Mouse (Mus musculus): ENCODE measurements around the gene Gli1. TPM values are rescaled to one million over a fixed set of nuclear protein-coding genes. Genes with fewer than 3 reads are reported as not detected.
A peak's percentile ranks its signal among the peaks of the same experiment; 100 is the strongest.

Gli1 gene
- polyA plus RNA-seq, 1 experiment from 2014 or later: 10.2 TPM

DNA sequence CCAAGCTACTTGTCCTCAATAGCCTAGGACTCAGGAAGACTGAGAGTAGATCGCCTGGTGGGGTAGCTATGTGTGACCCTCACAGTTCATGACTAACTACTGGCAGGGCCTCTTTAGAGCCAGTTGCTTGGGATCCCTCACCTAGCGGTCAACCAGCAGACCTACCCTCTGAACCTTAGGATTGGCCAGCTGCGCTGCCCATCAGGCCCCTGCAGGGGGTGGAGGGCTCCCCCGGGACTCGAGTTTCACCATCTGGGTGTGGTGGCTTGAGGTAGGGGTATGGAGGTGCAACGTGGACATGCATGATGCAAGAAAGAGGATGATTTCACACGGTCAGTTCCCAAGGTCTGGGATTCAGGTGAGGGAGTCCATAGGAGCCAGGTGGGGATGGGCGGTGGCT lies 9.9 kb upstream of the Gli1 start:
- Histone ChIP-seq H3K4me3 (ENCODE audit: low read depth, low read length) (no peak overlapping the region), H3K4me2 (ENCODE audit: low read depth, low read length) (no peak overlapping the region), H3K27ac (replicated peaks; ENCODE audit: low read depth, low read length) (no peak overlapping the region), H3K4me1 (ENCODE audit: control insufficient read depth, insufficient read depth, low read length) (peaks cover 6% of the 10 kb centered on the region; the same call in 1 of the 2 replicates), H3K9me3 (ENCODE audit: control insufficient read depth, low read length) (no peaks in the 10 kb centered on the region), H3K27me3 (replicated peaks; ENCODE audit: control insufficient read depth, insufficient read depth, low read length) (no peaks in the 10 kb centered on the region), H3K9ac (ENCODE audit: low read depth, low read length) (no peak overlapping the region), H3K36me3 (ENCODE audit: control insufficient read depth, insufficient read depth, low read length) (no peaks in the 10 kb centered on the region)
- DNase-seq (ENCODE audit: low spot score): no peak
- no peak for ATAC-seq (ENCODE audit: low read depth)
- WGBS: 67% methylated on average over 8 of the region's 8 CpGs

DNA sequence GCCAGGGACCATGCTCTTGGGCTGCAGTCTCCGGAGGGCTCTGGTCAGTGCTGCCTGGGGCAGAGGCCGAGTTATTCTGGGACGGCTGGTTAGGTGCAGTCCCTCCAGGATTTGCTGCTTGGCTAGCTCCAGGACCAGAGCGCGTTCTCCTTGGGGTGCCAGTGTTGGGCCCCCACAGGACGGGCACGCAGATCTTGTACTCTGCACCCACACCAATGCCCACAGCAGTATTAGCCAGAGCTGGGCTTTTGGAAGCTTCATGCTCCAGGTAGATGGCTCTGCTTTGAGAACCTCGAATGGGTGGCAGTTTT lies 9.5 kb upstream of the Gli1 start:
- WGBS: 87% methylated on average over 8 of the region's 8 CpGs
- peaks cover 6% of the 10 kb centered on the region; the same call in 1 of the 2 replicates for H3K4me1 ChIP-seq (ENCODE audit: control insufficient read depth, insufficient read depth, low read length)
- DNase-seq (ENCODE audit: low spot score): no peak
- no peaks in the 10 kb centered on the region for H3K9me3 ChIP-seq (ENCODE audit: control insufficient read depth, low read length)
- H3K9ac ChIP-seq (ENCODE audit: low read depth, low read length): peak overlapping the region; percentile 55
- H3K27ac ChIP-seq (replicated peaks; ENCODE audit: low read depth, low read length): no peak overlapping the region
- H3K27me3 ChIP-seq (replicated peaks; ENCODE audit: control insufficient read depth, insufficient read depth, low read length): no peaks in the 10 kb centered on the region
- H3K4me2 ChIP-seq (ENCODE audit: low read depth, low read length): peak overlapping the region; percentile 55; the same call in 1 of the 2 replicates
- peak overlapping the region; percentile 31; the same call in 1 of the 2 replicates for H3K4me3 ChIP-seq (ENCODE audit: low read depth, low read length)
- no peaks in the 10 kb centered on the region for H3K36me3 ChIP-seq (ENCODE audit: control insufficient read depth, insufficient read depth, low read length)
- ATAC-seq (ENCODE audit: low read depth): no peak

DNA sequence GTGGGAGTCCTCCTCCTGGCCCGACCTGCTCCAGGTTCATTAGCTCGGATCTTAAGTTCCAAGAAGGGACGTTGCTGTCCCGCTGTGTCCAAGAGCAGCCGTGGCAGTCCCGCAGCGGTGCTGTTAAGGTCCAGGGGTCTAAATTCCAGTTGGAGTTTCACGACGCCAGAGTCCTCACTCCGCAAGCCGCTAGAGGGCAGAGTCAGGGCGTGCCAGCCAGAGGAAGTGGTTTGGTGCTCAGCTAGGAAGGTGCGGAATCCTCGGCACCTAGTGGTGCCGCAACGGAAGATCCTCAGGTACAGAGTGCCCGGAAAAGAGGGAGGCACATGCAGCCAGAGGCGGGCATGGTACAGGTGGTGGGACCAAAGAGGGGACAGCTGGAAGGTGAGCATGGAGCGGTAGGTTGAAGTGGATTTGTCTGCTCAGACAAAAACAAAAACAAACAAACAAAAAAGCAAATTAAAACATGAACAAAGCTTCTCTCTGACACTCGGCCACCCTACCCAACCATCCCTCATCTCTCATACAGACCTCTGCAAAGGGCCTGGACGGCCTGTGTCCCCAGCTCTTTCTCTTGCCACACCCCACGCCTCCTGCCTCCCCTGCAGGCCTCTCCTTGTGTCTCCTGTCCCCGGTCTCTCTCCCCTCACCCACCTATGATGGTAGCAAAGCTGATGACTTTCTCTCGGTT lies 9.0 kb upstream of the Gli1 start:
- Histone ChIP-seq H3K27me3 (replicated peaks; ENCODE audit: control insufficient read depth, insufficient read depth, low read length) (no peaks in the 10 kb centered on the region), H3K9me3 (ENCODE audit: control insufficient read depth, low read length) (no peaks in the 10 kb centered on the region), H3K36me3 (ENCODE audit: control insufficient read depth, insufficient read depth, low read length) (no peaks in the 10 kb centered on the region), H3K4me2 (ENCODE audit: low read depth, low read length) (peak overlapping the region; percentile 55), H3K4me3 (ENCODE audit: low read depth, low read length) (peak overlapping the region; percentile 31), H3K9ac (ENCODE audit: low read depth, low read length) (peak overlapping the region; percentile 55), H3K4me1 (ENCODE audit: control insufficient read depth, insufficient read depth, low read length) (peaks cover 6% of the 10 kb centered on the region; the same call in 1 of the 2 replicates), H3K27ac (replicated peaks; ENCODE audit: low read depth, low read length) (no peak overlapping the region)
- 10% methylated on average over 24 of the region's 24 CpGs for WGBS
- ATAC-seq (ENCODE audit: low read depth): peak; percentile 89
- peak; percentile 81 for DNase-seq (ENCODE audit: low spot score)

DNA sequence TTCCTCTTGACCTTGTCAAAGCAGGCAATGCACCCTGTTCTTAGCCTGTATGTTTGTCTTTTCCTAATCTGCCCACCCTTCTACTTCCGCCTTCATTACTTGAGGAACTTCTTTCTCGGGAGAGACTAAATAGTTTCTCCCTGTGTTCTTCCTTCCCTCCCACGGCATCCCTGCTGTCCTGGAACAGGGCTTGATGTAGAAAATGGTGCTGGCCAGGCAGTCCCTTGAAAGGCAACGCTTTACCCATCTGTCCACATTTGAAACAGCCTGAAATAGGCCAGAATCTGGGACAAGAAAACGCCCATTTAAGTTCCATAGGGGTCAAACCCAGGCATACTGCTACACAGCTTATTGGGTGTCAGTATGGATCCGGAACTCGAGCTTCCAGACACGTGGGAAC lies 8.0 kb upstream of the Gli1 start:
- 72% methylated on average over 8 of the region's 8 CpGs for WGBS
- Histone ChIP-seq H3K9ac (ENCODE audit: low read depth, low read length) (no peak overlapping the region), H3K27me3 (replicated peaks; ENCODE audit: control insufficient read depth, insufficient read depth, low read length) (no peaks in the 10 kb centered on the region), H3K4me2 (ENCODE audit: low read depth, low read length) (no peak overlapping the region), H3K27ac (replicated peaks; ENCODE audit: low read depth, low read length) (no peak overlapping the region), H3K9me3 (ENCODE audit: control insufficient read depth, low read length) (no peaks in the 10 kb centered on the region), H3K4me3 (ENCODE audit: low read depth, low read length) (no peak overlapping the region), H3K36me3 (ENCODE audit: control insufficient read depth, insufficient read depth, low read length) (no peaks in the 10 kb centered on the region), H3K4me1 (ENCODE audit: control insufficient read depth, insufficient read depth, low read length) (peaks cover 6% of the 10 kb centered on the region; the same call in 1 of the 2 replicates)
- ATAC-seq (ENCODE audit: low read depth) (no peak), DNase-seq (ENCODE audit: low spot score) (no peak)

DNA sequence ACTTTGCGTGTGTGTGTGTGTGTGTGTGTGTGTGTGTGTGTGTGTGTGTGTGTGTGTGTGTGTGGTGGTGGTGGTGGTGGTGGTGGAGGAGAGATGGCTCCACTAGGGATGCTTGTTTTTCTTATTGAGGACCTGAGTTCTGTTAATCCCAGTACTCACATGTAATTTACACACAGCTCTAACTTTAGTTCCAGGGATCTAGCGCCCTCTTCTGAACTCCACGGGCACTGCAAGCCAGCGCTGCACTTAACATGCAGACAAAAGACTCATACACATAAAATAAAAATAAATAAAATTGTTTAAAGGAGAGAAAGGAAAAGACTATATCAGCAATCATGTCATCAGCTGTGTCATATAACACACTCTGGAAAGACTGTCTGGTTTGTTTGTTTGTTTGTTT lies 7.2 kb upstream of the Gli1 start:
- no peak for DNase-seq (ENCODE audit: low spot score)
- no peaks in the 10 kb centered on the region for H3K27me3 ChIP-seq (replicated peaks; ENCODE audit: control insufficient read depth, insufficient read depth, low read length)

DNA sequence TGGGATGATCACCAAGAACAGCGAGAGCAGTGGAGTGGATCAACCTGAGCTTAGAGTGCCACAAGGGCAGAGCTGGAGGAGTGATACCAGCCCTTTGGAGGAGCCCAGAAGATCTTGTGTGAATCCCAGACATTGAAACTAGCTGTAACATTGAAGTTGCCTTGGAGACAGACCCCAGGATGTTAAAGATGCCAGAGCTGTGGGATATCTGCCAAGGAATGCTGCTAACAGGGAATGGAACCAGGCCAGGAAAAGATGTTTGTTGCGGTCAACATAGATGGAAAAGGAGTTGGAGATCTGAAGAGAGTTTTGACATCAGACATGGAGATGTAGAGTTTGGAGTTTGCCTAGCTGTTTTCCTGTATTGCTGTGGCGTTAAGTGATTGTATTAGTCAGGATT lies 4.4 kb upstream of the Gli1 start:
- Histone ChIP-seq H3K4me1 (ENCODE audit: control insufficient read depth, insufficient read depth, low read length) (peaks cover 6% of the 10 kb centered on the region; the same call in 1 of the 2 replicates), H3K4me2 (ENCODE audit: low read depth, low read length) (no peak overlapping the region), H3K27ac (replicated peaks; ENCODE audit: low read depth, low read length) (no peak overlapping the region), H3K9me3 (ENCODE audit: control insufficient read depth, low read length) (no peaks in the 10 kb centered on the region), H3K9ac (ENCODE audit: low read depth, low read length) (no peak overlapping the region), H3K27me3 (replicated peaks; ENCODE audit: control insufficient read depth, insufficient read depth, low read length) (no peaks in the 10 kb centered on the region; the same call in 1 of the 2 replicates), H3K36me3 (ENCODE audit: control insufficient read depth, insufficient read depth, low read length) (no peaks in the 10 kb centered on the region), H3K4me3 (ENCODE audit: low read depth, low read length) (no peak overlapping the region)
- 85% methylated on average over 3 of the region's 3 CpGs for WGBS
- ATAC-seq (ENCODE audit: low read depth): no peak
- no peak for DNase-seq (ENCODE audit: low spot score)

More for the DNA sequence above, 7.2 kb upstream of the Gli1 start:
- Histone ChIP-seq H3K4me2 (ENCODE audit: low read depth, low read length) (no peak overlapping the region), H3K9ac (ENCODE audit: low read depth, low read length) (no peak overlapping the region), H3K4me3 (ENCODE audit: low read depth, low read length) (no peak overlapping the region), H3K27ac (replicated peaks; ENCODE audit: low read depth, low read length) (no peak overlapping the region), H3K9me3 (ENCODE audit: control insufficient read depth, low read length) (no peaks in the 10 kb centered on the region), H3K4me1 (ENCODE audit: control insufficient read depth, insufficient read depth, low read length) (peaks cover 6% of the 10 kb centered on the region; the same call in 1 of the 2 replicates), H3K36me3 (ENCODE audit: control insufficient read depth, insufficient read depth, low read length) (no peaks in the 10 kb centered on the region)
- ATAC-seq (ENCODE audit: low read depth): no peak
- WGBS: 70% methylated on average over 4 of the region's 4 CpGs

DNA sequence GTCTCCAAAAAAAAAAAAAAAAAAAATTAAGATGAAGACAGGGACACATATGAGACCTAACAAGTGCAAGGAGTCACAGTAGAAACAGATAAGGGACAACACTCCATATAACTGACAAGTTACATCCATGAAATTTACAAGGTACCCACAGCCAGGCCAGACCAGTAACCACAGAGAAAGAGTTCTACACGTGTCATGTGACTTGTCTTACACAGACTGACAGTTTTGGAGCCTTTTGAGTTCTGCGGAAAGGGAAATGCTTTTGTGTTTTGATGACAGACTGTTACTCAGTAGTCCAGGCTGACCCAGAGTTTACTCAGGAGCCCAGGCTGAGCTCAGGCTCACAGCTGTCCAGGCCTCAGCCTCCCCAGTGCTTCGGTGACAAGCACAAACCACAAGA lies 1.3 kb upstream of the Gli1 start:
- H3K4me1 ChIP-seq (ENCODE audit: control insufficient read depth, insufficient read depth, low read length): no peaks in the 10 kb centered on the region
- H3K4me3 ChIP-seq (ENCODE audit: low read depth, low read length): no peak overlapping the region
- H3K4me2 ChIP-seq (ENCODE audit: low read depth, low read length): no peak overlapping the region
- no peak overlapping the region for H3K27ac ChIP-seq (replicated peaks; ENCODE audit: low read depth, low read length)
- H3K27me3 ChIP-seq (replicated peaks; ENCODE audit: control insufficient read depth, insufficient read depth, low read length): no peaks in the 10 kb centered on the region; the same call in 1 of the 2 replicates
- no peak for ATAC-seq (ENCODE audit: low read depth)
- H3K36me3 ChIP-seq (ENCODE audit: control insufficient read depth, insufficient read depth, low read length): 0 out of 2 replicates have a peak, but pooled peaks cover 3% of the 10 kb centered on the region
- no peak overlapping the region for H3K9ac ChIP-seq (ENCODE audit: low read depth, low read length)
- no peaks in the 10 kb centered on the region for H3K9me3 ChIP-seq (ENCODE audit: control insufficient read depth, low read length)
- DNase-seq (ENCODE audit: low spot score): no peak
- WGBS: 55% methylated on average over 3 of the region's 3 CpGs

DNA sequence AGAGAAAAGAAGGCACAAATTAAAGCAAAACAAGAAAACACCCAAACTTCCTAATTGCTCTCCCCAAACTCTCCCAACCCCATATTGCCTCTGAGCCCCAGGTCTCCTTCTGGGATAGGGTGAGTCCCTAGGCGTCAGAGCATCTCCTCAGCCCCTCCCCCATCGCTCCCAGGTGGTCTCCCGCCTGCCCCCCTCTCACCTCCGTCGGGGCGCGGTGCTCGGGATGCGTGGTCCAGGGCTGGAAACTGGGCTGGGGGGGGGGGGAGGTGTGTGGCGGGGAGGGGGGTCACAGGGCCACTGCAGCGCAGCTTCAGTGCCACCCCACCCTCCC lies 449 bp downstream of the Gli1 start:
- Histone ChIP-seq H3K27me3 (replicated peaks; ENCODE audit: control insufficient read depth, insufficient read depth, low read length) (no peaks in the 10 kb centered on the region; the same call in 1 of the 2 replicates), H3K27ac (replicated peaks; ENCODE audit: low read depth, low read length) (peak overlapping the region; percentile 98), H3K9me3 (ENCODE audit: control insufficient read depth, low read length) (no peaks in the 10 kb centered on the region), H3K4me3 (ENCODE audit: low read depth, low read length) (peak overlapping the region; percentile 61), H3K4me2 (ENCODE audit: low read depth, low read length) (peak overlapping the region; percentile 87), H3K4me1 (ENCODE audit: control insufficient read depth, insufficient read depth, low read length) (no peaks in the 10 kb centered on the region), H3K36me3 (ENCODE audit: control insufficient read depth, insufficient read depth, low read length) (peaks cover 19% of the 10 kb centered on the region), H3K9ac (ENCODE audit: low read depth, low read length) (peak overlapping the region; percentile 63)
- no peak for ATAC-seq (ENCODE audit: low read depth)
- no peak for DNase-seq (ENCODE audit: low spot score)
- WGBS: 0% methylated on average over 2 of the region's 11 CpGs

Measured in embryonic facial prominence, embryonic 14.5 days (tissue).